Mouse (Mus musculus) gastrocnemius, postnatal 4 days (tissue): Measurements from ENCODE around the gene Morc1. TPM values are rescaled to one million over a fixed set of nuclear protein-coding genes. Genes with fewer than 3 reads are reported as not detected.

Experiments
- DNase-seq, 2 experiments: peaks; one replicate each; pipeline ENCODE4 v3.0.0; 2021 to 2022; ENCODE audit warnings: low spot score in 2 of 2, mixed read lengths in 2 of 2
- total RNA-seq, 2 experiments: library from RNA; stranded (reverse); gene quantifications; 2 replicates each; pipeline ENCODE4 v1.2.3; 2021

Gene Morc1
- total RNA-seq, 2 experiments from 2014 or later, result not detected

DNA sequence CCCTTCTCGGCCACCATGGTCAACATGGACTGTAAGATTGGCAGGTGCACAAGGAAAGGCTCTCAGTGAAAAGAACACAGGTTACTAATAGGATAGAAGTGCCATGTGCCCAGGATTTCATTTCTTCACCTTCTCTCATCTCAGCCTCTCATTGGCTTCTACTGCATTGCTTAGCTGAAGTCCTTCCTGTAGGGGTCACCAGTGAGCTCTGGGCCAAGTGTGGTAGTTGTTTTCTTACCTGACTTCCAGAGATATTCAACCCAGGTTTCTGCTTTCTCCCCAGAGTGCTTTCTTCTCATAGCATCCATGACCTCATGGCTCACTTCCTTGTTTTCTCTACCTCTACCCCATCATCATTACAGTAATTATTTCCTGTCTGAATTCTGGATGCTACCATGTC is 192.4 kb downstream of the Morc1 start:
- no peak for DNase-seq

GRCm38 (mm10) chr16:48626186-48626585 is 195.1 kb downstream of the Morc1 start:
- DNase-seq, result no peak

- DNase-seq, result no peak
These were observed 196.3 kb downstream of the Morc1 start for GRCm38 (mm10) chr16:48627296-48627695.

DNA sequence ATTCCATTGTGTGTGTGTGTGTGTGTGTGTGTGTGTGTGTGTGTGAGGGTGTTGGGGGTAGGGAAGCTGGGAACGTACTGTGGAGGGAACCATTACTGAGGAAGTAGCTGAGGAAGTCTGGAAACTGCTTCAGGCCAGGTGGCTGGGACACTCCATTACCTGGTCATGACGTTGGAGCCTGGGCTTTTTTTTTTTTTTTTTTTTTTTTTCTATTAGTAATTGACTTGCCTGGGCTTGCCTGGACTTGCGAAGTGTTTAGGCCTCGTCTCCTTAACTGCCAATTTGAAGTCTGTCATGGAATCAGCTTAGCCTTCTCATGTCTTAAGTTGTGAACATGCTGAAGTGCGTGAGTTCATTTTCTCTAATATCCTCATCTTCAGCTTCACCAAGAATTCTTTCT is 198.7 kb downstream of the Morc1 start:
- DNase-seq, result no peak

DNA sequence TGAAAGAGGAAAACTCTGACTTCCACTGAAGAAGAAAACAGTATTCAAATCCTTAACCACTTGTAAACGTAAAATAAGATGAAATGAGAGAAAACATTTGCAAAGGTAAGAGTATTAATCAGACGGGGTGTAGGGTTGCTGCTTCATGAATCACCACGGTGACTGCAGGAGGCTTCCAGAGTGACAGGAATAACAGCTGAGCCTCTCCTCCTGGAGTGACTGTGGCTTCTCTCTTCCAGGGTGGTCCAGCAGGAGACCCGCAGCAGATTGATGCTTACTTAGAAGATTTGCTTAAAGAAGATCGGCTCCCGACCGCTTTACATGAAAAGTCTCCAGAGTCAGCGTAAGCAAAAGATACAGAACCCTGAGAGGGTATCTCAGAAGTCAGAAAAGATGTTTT is 199.4 kb downstream of the Morc1 start:
- DNase-seq, result no peak

- DNase-seq, result no peak
These were observed 201.3 kb downstream of the Morc1 start for GRCm38 (mm10) chr16:48632351-48632750.

DNA sequence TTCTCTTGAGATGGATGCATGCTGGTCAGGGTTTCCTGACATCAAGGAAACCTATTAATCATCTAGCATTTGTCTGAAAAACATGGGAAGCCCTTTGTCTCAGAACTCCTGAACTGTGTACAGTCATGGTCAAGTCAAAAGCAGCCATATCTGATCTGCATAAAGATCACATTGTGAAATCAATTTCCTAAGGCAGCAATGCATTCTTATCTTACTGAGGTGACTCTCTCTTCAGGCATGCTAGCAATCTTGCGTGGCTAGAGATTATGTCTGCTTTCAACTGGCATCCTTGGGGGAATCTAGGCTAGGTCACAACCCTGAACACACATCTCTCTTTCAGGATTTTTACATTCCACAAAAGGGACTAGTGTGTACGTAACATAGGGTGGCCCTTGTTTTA is 215.2 kb downstream of the Morc1 start:
- DNase-seq, result no peak

- DNase-seq, result no peak
These were observed 240.7 kb downstream of the Morc1 start for GRCm38 (mm10) chr16:48671696-48672095.

- no peak for DNase-seq
These were observed 241.6 kb downstream of the Morc1 start for GRCm38 (mm10) chr16:48672664-48673063.

DNA sequence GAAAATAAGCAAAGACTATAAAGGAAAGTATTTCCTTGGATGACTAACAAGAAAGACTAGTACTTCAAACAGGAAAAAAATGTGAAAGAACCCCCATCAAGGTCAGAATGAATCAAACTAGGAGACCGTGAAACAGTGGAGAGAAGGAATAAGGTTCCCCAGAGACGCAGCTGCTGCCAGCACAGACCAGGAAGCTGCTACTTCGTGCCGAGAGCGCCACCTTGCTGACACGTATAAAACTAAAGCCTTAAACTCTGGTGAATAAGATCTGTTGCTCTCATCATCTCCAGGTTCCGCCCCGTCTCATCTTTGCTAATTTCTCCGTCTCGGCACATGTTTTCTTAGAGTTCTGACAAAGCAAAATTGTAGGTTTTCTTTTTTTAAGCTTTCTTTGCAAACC is 244.6 kb downstream of the Morc1 start:
- DNase-seq, result peak; percentile 30 to 74

DNA sequence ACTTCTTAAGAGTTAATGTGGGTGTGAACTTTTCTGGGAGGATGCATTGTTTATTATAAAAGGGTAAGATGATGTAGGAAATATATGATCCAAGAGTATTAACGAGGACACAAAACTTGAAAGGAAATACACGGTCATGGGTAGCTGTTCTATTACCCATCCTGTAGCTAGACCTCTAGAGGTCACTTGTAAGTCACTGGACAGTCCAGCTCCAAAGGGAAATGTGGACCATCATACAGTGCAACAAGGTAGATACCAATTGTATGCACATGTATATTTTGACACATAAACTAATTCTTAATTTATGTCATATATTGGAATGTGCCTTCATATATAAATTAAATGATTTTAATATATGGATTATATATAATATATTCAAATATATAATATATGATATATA is 245.2 kb downstream of the Morc1 start:
- no peak for DNase-seq

- no peak for DNase-seq
These were observed 246.3 kb downstream of the Morc1 start for GRCm38 (mm10) chr16:48677381-48677780.

GRCm38 (mm10) chr16:48678029-48678428 is 247.0 kb downstream of the Morc1 start:
- no peak for DNase-seq

Other genes with a start within 250 kb of the Morc1 start
- gene Dppa4, start 147.5 kb upstream of the Morc1 start, total RNA-seq, result not detected
- not detected for gene Dppa2, start 127.3 kb upstream of the Morc1 start, total RNA-seq
- gene Gm5485, start 18.8 kb upstream of the Morc1 start, total RNA-seq, result not detected